Comparison of ENCODE assay signal across 8 mouse cellular contexts in genomic region chr6:56798152-56798465, GRCm38 (mm10). TPM values are rescaled to one million over a fixed set of nuclear protein-coding genes. Genes with fewer than 3 reads are reported as not detected.
DNase-seq lines count a peak whose midpoint lies in the region; ATAC-seq and TF ChIP-seq lines count a peak whose summit lies in the region.

No protein-coding gene starts in this region.

- no peak for TF ChIP-seq CTCF in lung, embryonic 14.5 days (IDR thresholded peaks at IDR 0.05; ENCODE audit: low read depth)

- WGBS in lung, embryonic 14.5 days: 14% methylated on average over 8 of the region's 8 CpGs
- 22% methylated on average over 8 of the region's 8 CpGs for WGBS in embryonic facial prominence, embryonic 10.5 days

- ATAC-seq in lung, embryonic 14.5 days (ENCODE audit: insufficient read depth): no peak

- DNase-seq in lung, embryonic 14.5 days: peak; percentile 56
- DNase-seq in lung, postnatal 36 days: no peak
- no peak for DNase-seq in embryonic facial prominence, embryonic 10.5 days (ENCODE audit: low spot score)
- DNase-seq in induced T-regulatory cell, adult 2 months (ENCODE audit: low read depth): peak; percentile 81
- peak; percentile 75 for DNase-seq in naive thymus-derived CD4-positive, alpha-beta T cell, adult 2 months (ENCODE audit: low read depth)
- no peak for DNase-seq in right cerebral cortex, postnatal 25 days
- no peak for DNase-seq in gastrocnemius, postnatal 25 days
- no peak for DNase-seq in urinary bladder, postnatal 25 days (ENCODE audit: low spot score)

- no peaks in the 10 kb centered on the region for H3K9me3 ChIP-seq in lung, embryonic 14.5 days (ENCODE audit: low read depth, low read length)
- H3K9me3 ChIP-seq in embryonic facial prominence, embryonic 10.5 days: no peaks in the 10 kb centered on the region

- H3K4me1 ChIP-seq in lung, embryonic 14.5 days (ENCODE audit: insufficient read depth): peaks cover 17% of the 10 kb centered on the region
- H3K4me1 ChIP-seq in embryonic facial prominence, embryonic 10.5 days: peaks cover 22% of the 10 kb centered on the region

- H3K36me3 ChIP-seq in lung, embryonic 14.5 days (ENCODE audit: insufficient read depth): no peaks in the 10 kb centered on the region
- peaks cover 9% of the 10 kb centered on the region for H3K36me3 ChIP-seq in embryonic facial prominence, embryonic 10.5 days (replicated peaks)

- peak overlapping the region; percentile 90 for H3K4me2 ChIP-seq in lung, embryonic 14.5 days

- H3K9ac ChIP-seq in lung, embryonic 14.5 days: peak overlapping the region; percentile 96

- H3K27ac ChIP-seq in lung, embryonic 14.5 days (ENCODE audit: low read depth): peak overlapping the region; percentile 100
- peak overlapping the region; percentile 99 for H3K27ac ChIP-seq in embryonic facial prominence, embryonic 10.5 days (replicated peaks)

- H3K27me3 ChIP-seq in lung, embryonic 14.5 days (ENCODE audit: insufficient read depth, low read length): no peaks in the 10 kb centered on the region
- H3K27me3 ChIP-seq in embryonic facial prominence, embryonic 10.5 days (replicated peaks; ENCODE audit: low read depth, poor library complexity, severe bottlenecking): no peaks in the 10 kb centered on the region

- peak overlapping the region; percentile 76 for H3K4me3 ChIP-seq in lung, embryonic 14.5 days (ENCODE audit: low read depth, low read length)
- peak overlapping the region; percentile 86 for H3K4me3 ChIP-seq in embryonic facial prominence, embryonic 10.5 days

RNA-seq across cellular contexts. Expression of gene Kbtbd2, which starts 0.5 kb away (rescaled TPM):
- 33.5 and 33.9 TPM in 2 replicates for polyA plus RNA-seq in lung, embryonic 14.5 days (2014; fragmentation: Nextera tagmentation; extraction: Ambion mirVana)
- 39.4 and 39.6 TPM in 2 replicates for polyA plus RNA-seq in embryonic facial prominence, embryonic 10.5 days (2016; fragmentation: Nextera tagmentation; extraction: Ambion mirVana)
- 10 to 100 TPM; 18.9 to 21.4 TPM for total RNA-seq in gastrocnemius, postnatal 25 days (2021)

RNA-seq across cellular contexts. Expression of gene Fkbp9, which starts 33.8 kb away (rescaled TPM):
- polyA plus RNA-seq in lung, embryonic 14.5 days (2014; fragmentation: Nextera tagmentation; extraction: Ambion mirVana): 178 and 186 TPM in 2 replicates
- polyA plus RNA-seq in embryonic facial prominence, embryonic 10.5 days (2016; fragmentation: Nextera tagmentation; extraction: Ambion mirVana): 72.8 and 73.9 TPM in 2 replicates
- 10 to 100 TPM; 48.1 to 54.0 TPM for total RNA-seq in gastrocnemius, postnatal 25 days (2021)

Comparison
In these comparisons a context has a peak if more than half of its experiments do, and no peak if none do; other contexts are left out.
1. DNase-seq: peak in lung, embryonic 14.5 days (single experiment), induced T-regulatory cell, adult 2 months (single experiment) and naive thymus-derived CD4-positive, alpha-beta T cell, adult 2 months (single experiment); none in lung, postnatal 36 days (single experiment), embryonic facial prominence, embryonic 10.5 days (single experiment), right cerebral cortex, postnatal 25 days (single experiment), gastrocnemius, postnatal 25 days (single experiment) and urinary bladder, postnatal 25 days (single experiment).